Mouse (Mus musculus) megakaryocyte-erythroid progenitor cell, adult 5 weeks (primary cell): ENCODE measurements around the gene Ttc5. TPM values are rescaled to one million over a fixed set of nuclear protein-coding genes. Genes with fewer than 3 reads are reported as not detected.

ENCODE experiments used
- polyA plus RNA-seq: library from polyadenylated mRNA; stranded (reverse); fragments of >175 nt; gene quantifications from 2 replicates; pipeline ENCODE4 v1.2.3, GENCODE M21; 2012

Ttc5 gene
- polyA plus RNA-seq: 16.2 and 18.6 TPM in 2 replicates

GRCm38 (mm10) chr14:50785251-50785637 lies at the start of gene Ttc5:
TSS of gene Ttc5 (minus strand) at chr14:50785519.

GRCm38 (mm10) chr14:50807487-50808072 lies 22.3 kb upstream of the Ttc5 start, which contains the start of the genes Ccnb1ip1 and Parp2:
TSS of gene Ccnb1ip1 (minus strand) at chr14:50807732.
TSS of gene Parp2 (plus strand) at chr14:50807841.

GRCm38 (mm10) chr14:50744994-50745393 lies 40.3 kb downstream of the Ttc5 start, which contains the start of gene Olfr749:
TSS of gene Olfr749 (minus strand) at chr14:50745094.

Other genes with a start within 250 kb of the Ttc5 start
- not detected in 2 replicates for gene Olfr744, start 170.6 kb downstream of the Ttc5 start, polyA plus RNA-seq
- not detected in 2 replicates for gene Olfr745, start 146.1 kb downstream of the Ttc5 start, polyA plus RNA-seq
- gene Olfr746, start 138.4 kb downstream of the Ttc5 start, polyA plus RNA-seq: not detected in 2 replicates
- gene Olfr747, start 92.3 kb downstream of the Ttc5 start, polyA plus RNA-seq: not detected in 2 replicates
- gene Olfr748, start 78.1 kb downstream of the Ttc5 start, polyA plus RNA-seq: not detected in 2 replicates
- gene Olfr749, start 40.4 kb downstream of the Ttc5 start, polyA plus RNA-seq: not detected in 2 replicates
- gene Ccnb1ip1, start 22.2 kb upstream of the Ttc5 start, polyA plus RNA-seq: not detected in 2 replicates
- gene Parp2, start 22.3 kb upstream of the Ttc5 start, polyA plus RNA-seq: 5.3 and 6.5 TPM in 2 replicates
- gene Tep1, start 85.0 kb upstream of the Ttc5 start, polyA plus RNA-seq: 4.2 and 6.3 TPM in 2 replicates
- 0.05 and 0.17 TPM in 2 replicates for gene Klhl33, start 112.0 kb upstream of the Ttc5 start, polyA plus RNA-seq
- gene Osgep, start 139.4 kb upstream of the Ttc5 start, polyA plus RNA-seq: 62.9 and 65.3 TPM in 2 replicates
- gene Apex1, start 139.4 kb upstream of the Ttc5 start, polyA plus RNA-seq: 152 and 183 TPM in 2 replicates
- gene Pip4p1, start 145.3 kb upstream of the Ttc5 start, polyA plus RNA-seq: 97.7 and 140 TPM in 2 replicates
- gene Pnp, start 145.6 kb upstream of the Ttc5 start, polyA plus RNA-seq: 4.1 and 6.2 TPM in 2 replicates
- 3.0 and 6.9 TPM in 2 replicates for gene Gm49342, start 159.0 kb upstream of the Ttc5 start, polyA plus RNA-seq
- 0.09 and 0.71 TPM in 2 replicates for gene Pnp2, start 170.5 kb upstream of the Ttc5 start, polyA plus RNA-seq
- 0.11 TPM in 1 of 2 replicates, not detected in the other for gene Rnase10, start 222.2 kb upstream of the Ttc5 start, polyA plus RNA-seq